In the genomic region with DNA sequence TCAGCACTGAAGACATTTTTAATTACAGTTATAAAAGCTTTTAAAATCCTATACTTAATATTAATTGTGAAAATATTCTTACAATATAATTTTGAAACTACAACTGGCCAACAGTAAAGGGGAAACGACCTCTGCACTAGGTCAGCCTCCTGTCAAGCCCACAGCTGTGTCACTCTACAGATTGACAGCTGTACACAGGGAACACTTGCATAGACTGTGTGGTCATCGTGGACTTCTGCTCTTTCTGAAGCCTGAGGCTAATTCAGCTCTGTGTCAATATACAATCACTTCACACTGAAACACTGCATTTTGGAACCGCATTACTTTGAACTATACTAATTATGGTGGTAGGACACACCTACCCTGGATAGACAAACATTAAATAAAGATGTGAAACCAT, we compare ENCODE assay signal across 20 mouse cellular contexts.
"Had no signal": no experiment of that assay in that cellular context is flagged by ENCODE, and none has a peak within 500 bp of the region (broad histone marks: within the 10 kb centered on the region; RNA-seq: fewer than 3 reads in every experiment).

No protein-coding gene starts in this region.

- H3K27ac ChIP-seq: liver, embryonic 14.5 days; midbrain, embryonic 10.5 days; midbrain, embryonic 12.5 days; neural tube, embryonic 13.5 days; neural tube, embryonic 15.5 days; stomach, embryonic 15.5 days; stomach, postnatal 0 days had no signal

- ATAC-seq: midbrain, embryonic 16.5 days had no signal

- DNase-seq: lung, adult 18-20 months; lung, embryonic 14.5 days; lung, postnatal 10 days; lung, postnatal 4 days; midbrain, embryonic 14.5 days; right cerebral cortex, postnatal 25 days; right cerebral cortex, postnatal 4 days; spleen, adult 18-20 months; thymus, adult 2 months; thymus, postnatal 25 days; thymus, postnatal 4 days had no signal

- H3K9ac ChIP-seq: liver, embryonic 14.5 days; lung, embryonic 14.5 days; midbrain, embryonic 12.5 days; neural tube, embryonic 13.5 days; neural tube, embryonic 15.5 days; stomach, embryonic 15.5 days had no signal

- H3K4me3 ChIP-seq: midbrain, embryonic 10.5 days; midbrain, embryonic 12.5 days; myocyte; neural tube, embryonic 13.5 days; neural tube, embryonic 15.5 days; stomach, embryonic 15.5 days had no signal

- H3K4me1 ChIP-seq: neural tube, embryonic 13.5 days; neural tube, embryonic 15.5 days; stomach, embryonic 15.5 days had no signal

- H3K27me3 ChIP-seq: neural tube, embryonic 15.5 days; stomach, embryonic 15.5 days had no signal

- H3K9me3 ChIP-seq: neural tube, embryonic 13.5 days; neural tube, embryonic 15.5 days; stomach, embryonic 15.5 days had no signal

- H3K4me2 ChIP-seq: lung, embryonic 14.5 days; midbrain, embryonic 12.5 days; neural tube, embryonic 13.5 days; neural tube, embryonic 15.5 days; stomach, embryonic 15.5 days had no signal
